Mouse (Mus musculus): ENCODE results near the gene Hpd. TPM values are rescaled to one million over a fixed set of nuclear protein-coding genes. Genes with fewer than 3 reads are reported as not detected.

The Hpd gene
- total and polyA plus RNA-seq, 3 experiments: 0.20 TPM; not detected in 2

- dilution Hi-C loops (cut with MboI; ENCODE audit: extremely low pct_ligation_motif_present, extremely low pct_unique_long_range_greater_than_20kb, low sequenced_read_pairs) (no loop called here), in situ Hi-C loops (cut with MboI; ENCODE audit: low pct_ligation_motif_present, low pct_unique_long_range_greater_than_20kb, low sequenced_read_pairs) (no loop called here)
- TF ChIP-seq ETS1 (conservative IDR thresholded peaks at IDR 0.05; ENCODE audit: low read depth, low read length): no peak
- TF ChIP-seq JUND (conservative IDR thresholded peaks at IDR 0.05; ENCODE audit: low read depth, low read length): no peak
- no peak for TF ChIP-seq ZMIZ1 (IDR thresholded peaks at IDR 0.05; ENCODE audit: low read depth, low read length)
- no peak for TF ChIP-seq ELF1 (IDR thresholded peaks at IDR 0.05; ENCODE audit: low read depth, low read length)
- TF ChIP-seq KAT2A (IDR thresholded peaks at IDR 0.05; ENCODE audit: insufficient replicate concordance, low read length): no peak
- TF ChIP-seq RAD21 (IDR thresholded peaks at IDR 0.05; ENCODE audit: low read depth, low read length): no peak
- TF ChIP-seq HCFC1 (IDR thresholded peaks at IDR 0.05; ENCODE audit: low read depth, low read length): no peak
- no peak for TF ChIP-seq SIN3A (IDR thresholded peaks at IDR 0.05; ENCODE audit: low read length)
- no peak for TF ChIP-seq USF1 (IDR thresholded peaks at IDR 0.05; ENCODE audit: low read depth, low read length)
- TF ChIP-seq ZKSCAN1 (IDR thresholded peaks at IDR 0.05; ENCODE audit: borderline replicate concordance, low read depth, low read length): no peak
- no peak for TF ChIP-seq MAFK (IDR thresholded peaks at IDR 0.05; ENCODE audit: insufficient replicate concordance, low read length)
- TF ChIP-seq USF2 (conservative IDR thresholded peaks at IDR 0.05; ENCODE audit: low read depth, low read length): no peak
- no peak for TF ChIP-seq IRF4 (IDR thresholded peaks at IDR 0.05; ENCODE audit: low read depth, low read length)
- no peak overlapping the region for H3K9ac ChIP-seq (ENCODE audit: insufficient read depth, low read depth)
- H3K9me3 ChIP-seq (replicated peaks; ENCODE audit: low read length): no peaks in the 10 kb centered on the region
- no peak for DNase-seq (ENCODE audit: extremely low read depth)
- H3K27me3 ChIP-seq (replicated peaks): no peaks in the 10 kb centered on the region
- H3K4me3 ChIP-seq (replicated peaks in 1 of 3; ENCODE audit: low read depth in 2 of 3, low read length in 2 of 3, poor library complexity in 1 of 3): no peak overlapping the region
- peaks cover 41 to 68% of the 10 kb centered on the region in 2 experiments for H3K36me3 ChIP-seq (replicated peaks in 1 of 2; ENCODE audit: control insufficient read depth in 1 of 2, insufficient read depth in 1 of 2, low read length in 1 of 2)
- H3K4me2 ChIP-seq (ENCODE audit: insufficient read depth, low read depth, poor library complexity, severe bottlenecking): no peak overlapping the region
- no peak overlapping the region for H3K27ac ChIP-seq (ENCODE audit: insufficient read depth, low read depth)
- peaks cover 9 to 61% of the 10 kb centered on the region in 2 experiments for H3K4me1 ChIP-seq (ENCODE audit: control insufficient read depth in 1 of 2, insufficient read depth in 2 of 2)
- H3K79me2 ChIP-seq (replicated peaks; ENCODE audit: control insufficient read depth, extremely low read depth, insufficient read depth, poor library complexity, severe bottlenecking): peaks cover 65% of the 10 kb centered on the region
These were observed 35.0 kb downstream of the Hpd start for GRCm38 (mm10) chr5:123147569-123147968.

GRCm38 (mm10) chr5:123146357-123146756, 36.2 kb downstream of the Hpd start:
- dilution Hi-C loops (cut with MboI; ENCODE audit: extremely low pct_ligation_motif_present, extremely low pct_unique_long_range_greater_than_20kb, low sequenced_read_pairs): no loop called here
- peaks cover 0 to 50% of the 10 kb centered on the region in 2 experiments; a peak in 2 of 4 replicates for H3K4me1 ChIP-seq (ENCODE audit: control insufficient read depth in 1 of 2, insufficient read depth in 2 of 2)
- no peak overlapping the region for H3K4me3 ChIP-seq (replicated peaks in 1 of 3; ENCODE audit: low read depth in 2 of 3, low read length in 2 of 3, poor library complexity in 1 of 3)
- peaks cover 31 to 57% of the 10 kb centered on the region in 2 experiments for H3K36me3 ChIP-seq (replicated peaks in 1 of 2; ENCODE audit: control insufficient read depth in 1 of 2, insufficient read depth in 1 of 2, low read length in 1 of 2)
- no peak overlapping the region for H3K27ac ChIP-seq (ENCODE audit: insufficient read depth, low read depth)
- no peak for DNase-seq (ENCODE audit: extremely low read depth)
- H3K4me2 ChIP-seq (ENCODE audit: insufficient read depth, low read depth, poor library complexity, severe bottlenecking): no peak overlapping the region
- no peaks in the 10 kb centered on the region for H3K9me3 ChIP-seq (replicated peaks; ENCODE audit: low read length)
- peaks cover 59% of the 10 kb centered on the region for H3K79me2 ChIP-seq (replicated peaks; ENCODE audit: control insufficient read depth, extremely low read depth, insufficient read depth, poor library complexity, severe bottlenecking)
- TF ChIP-seq TBP (conservative IDR thresholded peaks at IDR 0.05; ENCODE audit: low read depth, low read length) (no peak), ELF1 (IDR thresholded peaks at IDR 0.05; ENCODE audit: low read depth, low read length) (no peak), CHD2 (IDR thresholded peaks at IDR 0.05; ENCODE audit: low read length) (no peak), RCOR1 (conservative IDR thresholded peaks at IDR 0.05; ENCODE audit: low read depth, low read length) (no peak), EP300 (IDR thresholded peaks at IDR 0.05; ENCODE audit: low read length) (no peak), MAFK (IDR thresholded peaks at IDR 0.05; ENCODE audit: insufficient replicate concordance, low read length) (no peak), ZC3H11A (IDR thresholded peaks at IDR 0.05; ENCODE audit: low read depth, low read length) (no peak), ETS1 (conservative IDR thresholded peaks at IDR 0.05; ENCODE audit: low read depth, low read length) (no peak), MXI1 (IDR thresholded peaks at IDR 0.05; ENCODE audit: low read depth, low read length) (no peak), USF1 (IDR thresholded peaks at IDR 0.05; ENCODE audit: low read depth, low read length) (no peak), PAX5 (IDR thresholded peaks at IDR 0.05; ENCODE audit: low read length) (no peak), MAZ (IDR thresholded peaks at IDR 0.05; ENCODE audit: low read depth, low read length) (no peak), POLR2AphosphoS2 (IDR thresholded peaks at IDR 0.05; ENCODE audit: low read depth, low read length) (no peak), BHLHE40 (IDR thresholded peaks at IDR 0.05; ENCODE audit: low read depth, low read length) (no peak), ZNF384 (IDR thresholded peaks at IDR 0.05; ENCODE audit: low read depth, low read length) (no peak), ZMIZ1 (IDR thresholded peaks at IDR 0.05; ENCODE audit: low read depth, low read length) (no peak), MAX (IDR thresholded peaks at IDR 0.05; ENCODE audit: low read length) (no peak), JUN (IDR thresholded peaks at IDR 0.05; ENCODE audit: insufficient read depth, low read depth, low read length) (no peak)
- no peak overlapping the region for H3K9ac ChIP-seq (ENCODE audit: insufficient read depth, low read depth)
- in situ Hi-C loops (cut with MboI; ENCODE audit: low pct_ligation_motif_present, low pct_unique_long_range_greater_than_20kb, low sequenced_read_pairs): no loop called here
- H3K27me3 ChIP-seq (replicated peaks): no peaks in the 10 kb centered on the region

All from CH12.LX (cell line).